Mouse (Mus musculus): ENCODE results near the gene Pde3a.
"Not testable (repeated sequence)": the region's sequence is repeated elsewhere in the genome, so short reads cannot be mapped to it uniquely, and the experiment has no call there.

Pde3a gene

GRCm38 (mm10) chr6:141267888-141268570 is 19.0 kb downstream of the Pde3a start:
- no peak for DNase-seq

- DNase-seq, result no peak
Measured at GRCm38 (mm10) chr6:141268871-141269270, 19.8 kb downstream of the Pde3a start.

- DNase-seq, result no peak
Measured at GRCm38 (mm10) chr6:141271133-141271532, 22.1 kb downstream of the Pde3a start.

DNA sequence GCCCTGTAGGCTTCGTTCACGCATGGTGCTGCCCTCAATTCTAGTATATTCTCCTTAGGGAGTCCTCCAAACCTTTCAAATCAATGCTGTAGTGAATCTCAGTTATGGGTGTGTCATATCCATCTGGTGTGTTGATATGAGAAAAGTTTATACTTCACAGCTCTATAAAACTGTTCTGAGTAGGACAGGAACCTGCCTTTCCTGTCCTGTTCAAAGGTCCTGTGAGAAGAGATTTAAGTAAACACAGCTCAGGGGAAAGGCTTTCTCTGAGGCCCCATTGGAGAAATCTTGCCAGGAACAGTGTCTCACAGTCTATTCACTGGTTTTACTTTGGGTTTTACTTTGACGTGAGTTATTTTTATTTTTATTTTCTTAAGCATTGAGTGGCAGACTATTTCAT is 22.5 kb downstream of the Pde3a start:
- DNase-seq, result no peak

DNA sequence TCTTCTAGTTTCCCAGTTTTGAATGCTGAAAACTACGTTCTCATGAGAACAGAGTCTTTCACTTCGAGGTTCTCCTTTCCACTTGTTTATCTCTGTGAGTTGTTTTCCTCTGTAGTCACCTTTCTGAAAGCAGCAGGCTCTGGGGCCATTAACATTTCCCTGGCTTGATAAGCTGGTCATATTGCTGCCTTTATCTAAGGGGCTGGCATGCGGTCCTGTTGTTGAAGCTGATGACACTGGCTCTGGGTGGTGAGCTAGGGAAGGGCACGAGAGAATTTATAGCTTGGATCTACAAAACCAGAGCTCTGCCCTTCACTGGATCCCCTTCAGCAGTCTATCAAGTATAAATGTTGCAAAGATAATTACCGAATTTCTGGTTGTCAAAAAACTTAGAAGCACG is 24.6 kb downstream of the Pde3a start:
- no peak for DNase-seq

DNA sequence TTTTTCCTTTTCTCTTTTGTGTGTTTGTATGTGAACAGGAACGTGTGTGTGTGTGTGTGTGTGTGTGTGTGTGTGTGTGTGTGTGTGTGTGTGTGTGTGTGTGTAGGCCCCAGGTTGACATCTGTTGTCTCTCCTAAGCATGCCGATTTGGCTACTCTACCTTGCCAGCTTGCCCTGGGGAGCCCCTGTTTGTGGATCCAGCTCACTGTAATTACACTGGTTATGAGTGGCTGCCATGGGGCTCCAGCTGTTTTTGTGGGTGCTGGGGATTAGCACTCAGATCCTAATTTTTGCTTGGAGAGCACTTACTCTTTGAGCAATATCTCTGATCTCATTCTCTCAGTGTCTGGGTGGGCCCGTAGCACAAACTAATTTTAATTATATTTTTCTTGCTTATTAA is 32.6 kb downstream of the Pde3a start:
- no peak for DNase-seq

GRCm38 (mm10) chr6:141282796-141283195 is 33.7 kb downstream of the Pde3a start:
- DNase-seq, result no peak

DNA sequence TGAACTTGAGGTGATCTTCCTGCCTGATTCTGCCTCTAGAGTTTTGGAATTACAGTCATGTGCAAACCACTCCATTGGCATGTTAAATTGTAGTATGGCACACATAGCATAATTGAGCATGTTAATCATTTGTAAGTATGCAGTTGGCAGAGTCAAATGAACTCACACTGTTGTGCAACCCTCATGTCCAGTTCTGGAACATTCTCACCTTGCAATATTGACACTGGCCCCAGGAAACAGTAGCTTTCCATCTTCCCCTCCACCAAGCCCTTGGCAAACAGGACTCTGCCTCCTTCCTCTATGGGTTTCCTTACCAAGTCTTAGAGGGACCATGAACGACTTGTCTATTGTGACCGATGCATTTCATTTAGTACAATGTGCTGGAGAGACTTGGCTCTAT is 42.1 kb downstream of the Pde3a start:
- DNase-seq, result no peak

- DNase-seq, result no peak
Measured at GRCm38 (mm10) chr6:141292826-141293459, 43.9 kb downstream of the Pde3a start.

DNA sequence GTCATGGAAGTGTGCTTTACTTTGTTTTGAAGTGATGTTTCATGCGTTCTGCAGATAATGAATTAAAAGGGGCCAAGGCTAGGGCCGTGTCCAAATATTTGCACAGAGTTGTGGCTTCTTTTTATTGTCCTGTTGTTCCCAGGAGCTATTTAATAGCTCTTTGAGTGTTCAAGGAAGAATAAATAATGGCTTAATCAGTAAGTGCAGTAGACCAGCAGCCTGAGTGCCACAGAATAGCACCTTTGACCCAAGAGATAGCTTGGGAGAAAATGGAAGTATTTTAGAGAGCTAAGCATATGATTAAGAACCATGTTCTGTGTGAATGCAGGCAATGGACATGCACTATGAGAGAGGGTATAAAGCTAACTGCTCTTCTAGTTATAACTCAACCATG is 44.4 kb downstream of the Pde3a start:
- DNase-seq, result no peak

DNA sequence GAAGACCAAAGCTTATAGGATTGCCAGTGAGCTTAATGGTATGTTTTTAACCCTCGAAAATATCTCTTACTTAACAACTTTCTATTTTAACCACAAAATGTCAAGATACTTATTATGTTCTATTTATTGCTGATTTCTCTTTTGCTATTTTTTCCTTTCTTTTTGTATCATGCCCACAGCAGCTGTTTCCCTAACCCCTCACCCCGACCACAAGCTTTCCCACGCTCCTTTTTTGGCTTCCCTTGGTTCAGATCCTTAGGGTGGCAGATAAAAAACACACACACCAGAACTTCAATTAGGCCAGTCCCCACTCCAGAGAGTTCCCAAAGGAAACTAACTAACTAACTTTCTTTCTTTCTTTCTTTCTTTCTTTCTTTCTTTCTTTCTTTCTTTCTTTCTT is 46.2 kb downstream of the Pde3a start:
- DNase-seq, result no peak

DNA sequence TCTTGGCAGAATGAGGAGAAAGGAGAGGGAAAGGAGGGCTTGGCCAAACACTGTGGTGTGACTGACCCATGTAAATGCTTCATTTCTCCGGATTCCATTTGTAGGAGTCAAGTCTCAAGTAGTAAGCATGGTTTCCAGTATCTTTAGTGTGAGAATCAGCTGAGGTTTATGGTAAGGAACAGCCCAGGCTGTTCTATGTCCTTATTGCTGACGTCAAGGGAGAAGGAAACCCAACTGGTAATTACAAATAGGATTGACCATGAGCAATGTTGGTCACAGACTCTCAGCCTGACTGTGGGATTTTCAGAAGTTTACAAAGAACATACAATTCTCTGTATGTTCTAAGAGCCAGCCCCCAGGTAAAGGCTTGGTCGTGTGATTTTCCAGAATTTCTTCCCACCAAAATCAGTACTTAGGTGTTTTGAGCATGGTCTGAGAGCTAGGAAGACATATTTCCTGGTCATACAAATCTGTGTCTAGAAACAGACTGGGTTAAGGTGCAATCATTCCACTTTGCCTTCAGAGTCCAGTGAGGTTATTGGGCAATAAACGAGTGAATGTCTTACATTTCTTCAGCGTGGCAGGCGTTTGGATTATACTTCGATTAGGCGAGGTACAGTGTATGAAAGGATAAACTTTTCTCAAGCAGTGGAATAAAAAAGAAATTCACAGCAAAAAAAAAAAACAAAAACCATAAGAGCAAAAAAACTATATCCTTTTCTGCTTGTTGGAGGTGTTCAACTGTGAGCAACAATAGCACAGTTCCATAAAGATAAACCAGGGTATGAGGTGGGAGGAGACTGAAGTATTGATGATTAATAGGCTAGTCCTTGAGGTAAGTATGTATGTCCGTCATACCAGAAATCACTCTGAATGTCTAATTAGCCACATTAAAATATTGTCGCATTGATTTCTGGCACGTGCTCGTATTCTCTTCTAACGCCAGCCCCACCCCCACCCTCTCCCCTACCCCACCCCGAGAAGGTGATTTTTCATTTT is 53.0 kb downstream of the Pde3a start:
- no peak for DNase-seq

GRCm38 (mm10) chr6:141302842-141303241 is 53.8 kb downstream of the Pde3a start:
- no peak for DNase-seq

GRCm38 (mm10) chr6:141307326-141307725 is 58.3 kb downstream of the Pde3a start:
- no peak for DNase-seq

GRCm38 (mm10) chr6:141308451-141308850 is 59.4 kb downstream of the Pde3a start:
- no peak for DNase-seq

DNA sequence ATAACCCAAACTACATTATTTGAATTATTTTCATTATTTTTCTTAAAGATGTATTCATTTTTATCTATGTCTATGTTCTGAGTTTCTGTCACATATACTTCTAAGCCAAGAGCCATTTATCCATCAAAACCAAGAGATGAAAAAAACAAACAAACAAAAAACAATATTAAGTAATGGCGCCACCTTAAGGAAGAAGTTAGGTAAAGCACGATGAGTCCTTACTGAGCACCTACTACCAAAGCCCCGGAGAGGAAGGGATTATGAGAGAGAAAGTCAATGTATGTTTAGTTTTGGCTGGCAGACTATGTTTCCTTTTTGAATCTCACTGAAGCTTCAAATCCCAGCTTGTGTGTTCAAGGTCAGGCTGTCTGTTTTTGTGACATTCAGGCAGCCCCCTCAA is 60.8 kb downstream of the Pde3a start:
- no peak for DNase-seq

DNA sequence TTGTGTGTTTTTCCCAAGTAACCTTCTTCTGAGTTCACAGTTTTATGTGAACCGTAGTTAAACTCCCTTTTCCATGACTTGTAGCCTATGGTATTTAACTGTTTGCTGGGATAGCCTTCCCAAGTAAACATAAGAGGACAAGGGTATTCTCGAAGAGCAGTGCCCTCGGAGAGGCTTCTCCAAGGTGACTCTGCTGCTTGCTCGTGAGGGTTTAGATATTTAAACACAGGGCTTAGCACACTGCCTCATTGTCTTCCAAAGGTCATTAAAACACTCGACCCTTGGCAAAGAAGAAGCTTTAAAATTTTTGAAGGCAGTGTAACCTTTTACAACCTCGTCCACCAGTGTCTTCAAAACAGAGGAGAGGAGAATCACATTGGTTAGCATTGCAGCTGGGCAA is 61.3 kb downstream of the Pde3a start:
- no peak for DNase-seq

DNA sequence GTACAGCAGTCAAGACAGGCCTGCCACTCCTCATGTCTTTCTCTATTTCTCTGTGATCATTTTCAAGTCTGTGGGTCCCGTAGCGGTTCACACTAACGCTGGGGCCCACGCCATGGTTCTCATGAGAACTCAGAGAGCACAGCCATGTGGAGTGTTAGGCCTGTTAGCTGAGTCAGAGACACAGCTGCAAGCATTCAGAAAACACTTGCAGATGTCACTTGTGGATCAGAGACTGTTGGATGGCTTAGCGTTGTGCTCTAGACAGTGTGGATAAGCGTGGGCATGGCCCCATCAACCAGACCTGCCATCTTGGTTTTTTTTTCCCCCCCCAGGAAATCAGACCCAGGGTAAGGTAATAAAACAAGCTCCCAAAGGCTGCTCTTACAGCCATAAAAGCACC is 62.5 kb downstream of the Pde3a start:
- no peak for DNase-seq

- no peak for DNase-seq
Measured at GRCm38 (mm10) chr6:141313112-141313511, 64.0 kb downstream of the Pde3a start.

- DNase-seq, result no peak
Measured at GRCm38 (mm10) chr6:141318440-141318839, 69.4 kb downstream of the Pde3a start.

DNA sequence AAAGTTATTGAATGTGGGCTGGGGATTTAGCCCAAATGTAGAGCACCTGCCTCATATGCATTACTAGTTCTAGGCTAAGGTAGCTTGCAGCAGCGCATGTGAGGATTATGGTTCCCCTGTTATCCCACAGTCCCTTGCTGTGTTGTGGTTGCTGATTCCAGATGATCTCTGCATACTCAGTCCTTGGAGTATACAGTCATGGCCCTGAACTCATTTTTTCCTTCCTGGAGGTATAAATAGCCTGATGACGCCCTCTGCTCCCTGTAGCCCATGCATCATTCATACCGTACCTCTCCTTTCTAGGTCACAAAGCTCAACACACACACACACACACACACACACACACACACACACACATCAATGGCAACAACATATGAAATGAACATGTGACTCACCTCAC is 72.2 kb downstream of the Pde3a start:
- no peak for DNase-seq

DNA sequence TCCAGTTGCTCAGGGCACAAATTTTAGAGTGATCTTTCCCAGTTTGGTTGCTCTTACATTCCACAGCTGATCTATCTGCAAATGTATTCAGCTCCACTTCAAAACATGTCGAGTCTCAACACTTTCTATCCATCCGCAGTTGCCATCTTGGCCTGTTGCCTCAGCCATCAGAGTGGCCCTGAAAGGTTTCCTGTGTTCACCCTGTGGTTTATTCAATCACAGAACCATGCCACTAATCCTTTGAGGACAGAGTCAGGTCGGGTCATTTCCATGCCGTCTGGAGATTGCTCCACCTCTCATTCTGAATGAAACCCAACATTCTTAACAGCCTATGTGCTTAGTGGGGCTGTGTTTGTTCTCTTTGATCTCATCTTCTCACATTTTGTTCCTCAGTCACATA is 73.9 kb downstream of the Pde3a start:
- no peak for DNase-seq

DNA sequence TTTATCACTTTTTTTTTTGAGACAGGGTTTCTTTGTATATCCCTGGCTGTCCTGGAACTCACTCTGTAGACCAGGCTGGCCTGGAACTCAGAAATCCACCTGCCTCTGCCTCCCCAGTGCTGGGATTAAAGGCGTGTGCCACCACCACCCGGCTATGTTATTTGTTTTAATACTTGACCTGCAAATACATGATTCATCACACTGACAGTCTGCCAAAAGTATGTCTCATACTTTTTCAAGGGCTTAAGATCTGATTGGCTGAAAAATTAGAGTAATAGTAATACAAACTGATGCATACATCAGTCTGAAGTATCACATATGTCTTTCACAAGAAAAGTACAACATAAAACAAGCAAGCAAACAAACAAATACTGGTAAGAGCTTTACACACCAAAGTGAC is 78.1 kb downstream of the Pde3a start:
- DNase-seq, result not testable (repeated sequence)

- no peak for DNase-seq
Measured at GRCm38 (mm10) chr6:141328071-141328470, 79.0 kb downstream of the Pde3a start.
